Mouse (Mus musculus) neural tube, embryonic 14.5 days (tissue): ENCODE measurements around the gene Gm38392. TPM values are rescaled to one million over a fixed set of nuclear protein-coding genes. Genes with fewer than 3 reads are reported as not detected.

ENCODE experiments used
- ATAC-seq: fragments of 200-750 bp; cut with Nextera tagmentation; 2 replicates; pipeline ENCODE4 v1.8.0; 2017; ENCODE audit warnings: low read depth, mild to moderate bottlenecking, moderate TSS enrichment, moderate library complexity
- H3K27ac ChIP-seq: fragments of 300-500 bp; sonication (generic); 2 replicates; pipeline ENCODE4 v1.5.1; 2014; ENCODE audit warnings: low read depth, mild to moderate bottlenecking, control low read depth, low read length, moderate library complexity, mixed read lengths
- H3K27me3 ChIP-seq: fragments of 300-500 bp; sonication (generic); 2 replicates; pipeline ENCODE4 v1.6.1; 2014; ENCODE audit warnings: low read length; ENCODE audit not compliant: control insufficient read depth, insufficient read depth
- H3K36me3 ChIP-seq: fragments of 300-500 bp; sonication (generic); 2 replicates; pipeline ENCODE4 v1.6.1; 2014; ENCODE audit warnings: low read length, mixed read lengths; ENCODE audit not compliant: control insufficient read depth, insufficient read depth
- H3K4me1 ChIP-seq: fragments of 300-500 bp; sonication (generic); 2 replicates; pipeline ENCODE4 v1.6.1; 2014; ENCODE audit warnings: low read length; ENCODE audit not compliant: control insufficient read depth, insufficient read depth
- H3K4me2 ChIP-seq: fragments of 300-500 bp; sonication (generic); 2 replicates; pipeline ENCODE4 v1.6.1; 2014; ENCODE audit warnings: mild to moderate bottlenecking, low read depth, low read length, control low read depth
- H3K4me3 ChIP-seq: fragments of 300-500 bp; sonication (generic); 2 replicates; pipeline ENCODE4 v1.5.1; 2014; ENCODE audit warnings: low read depth, low read length, control low read depth, mixed read lengths
- H3K9ac ChIP-seq: fragments of 300-500 bp; sonication (generic); replicated peaks from 2 replicates; pipeline ENCODE4 v1.6.1; 2014; ENCODE audit warnings: low read depth, mild to moderate bottlenecking, control low read depth, low read length, mixed read lengths
- H3K9me3 ChIP-seq: fragments of 300-500 bp; sonication (generic); 2 replicates; pipeline ENCODE4 v1.6.1; 2016; ENCODE audit warnings: low read length; ENCODE audit not compliant: control insufficient read depth
- WGBS: fragments of 180-500 bp; shearing (Covaris S2); extraction: QIAGEN DNeasy Blood & Tissue Kit; methylation state at CpG from one replicate; pipeline ENCODE4 v1.1.7; 2014; 5-methylcytosine and 5-hydroxymethylcytosine counted together
- microRNA-seq: library from miRNA; unstranded; fragments of <30 nt; microRNA quantifications from one replicate; pipeline ENCODE4, GENCODE M21; 2016
- polyA plus RNA-seq: library from polyadenylated mRNA; unstranded; fragments of >200 nt; fragmentation: Nextera tagmentation; extraction: Ambion mirVana; gene quantifications from 2 replicates; pipeline ENCODE4 v1.2.1, GENCODE M21; 2014

Gene Gm38392
- polyA plus RNA-seq, 1 experiment from 2014 or later: 0.72 TPM

DNA sequence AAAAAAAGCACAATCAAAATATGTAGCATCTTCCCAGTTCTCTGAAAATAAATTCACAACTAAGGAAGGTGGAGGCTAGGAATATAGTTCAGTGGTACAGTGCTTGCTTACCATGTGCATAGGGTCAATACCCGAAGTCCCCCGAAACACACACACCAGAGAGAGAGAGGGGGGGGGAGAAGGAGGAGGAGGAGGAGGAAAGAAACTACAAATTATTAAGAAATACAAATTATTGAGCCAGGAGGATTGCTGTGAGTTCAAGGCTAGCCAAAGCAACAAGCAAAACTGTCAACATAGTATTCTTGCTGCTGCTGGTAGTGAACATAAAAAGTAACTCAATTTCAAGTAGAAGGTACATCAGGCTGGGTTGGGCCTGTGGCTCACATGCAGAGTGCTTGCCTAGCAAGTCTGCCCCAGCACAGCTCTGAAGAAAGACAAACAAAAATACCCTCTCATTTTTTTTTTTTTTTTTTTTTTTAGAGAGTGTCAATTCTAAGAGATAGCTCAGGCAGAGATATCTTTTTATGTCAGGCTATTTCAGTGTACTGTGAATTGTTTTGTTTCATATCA, 87.4 kb downstream of the Gm38392 start:
- H3K9me3 ChIP-seq: no peaks in the 10 kb centered on the region

DNA sequence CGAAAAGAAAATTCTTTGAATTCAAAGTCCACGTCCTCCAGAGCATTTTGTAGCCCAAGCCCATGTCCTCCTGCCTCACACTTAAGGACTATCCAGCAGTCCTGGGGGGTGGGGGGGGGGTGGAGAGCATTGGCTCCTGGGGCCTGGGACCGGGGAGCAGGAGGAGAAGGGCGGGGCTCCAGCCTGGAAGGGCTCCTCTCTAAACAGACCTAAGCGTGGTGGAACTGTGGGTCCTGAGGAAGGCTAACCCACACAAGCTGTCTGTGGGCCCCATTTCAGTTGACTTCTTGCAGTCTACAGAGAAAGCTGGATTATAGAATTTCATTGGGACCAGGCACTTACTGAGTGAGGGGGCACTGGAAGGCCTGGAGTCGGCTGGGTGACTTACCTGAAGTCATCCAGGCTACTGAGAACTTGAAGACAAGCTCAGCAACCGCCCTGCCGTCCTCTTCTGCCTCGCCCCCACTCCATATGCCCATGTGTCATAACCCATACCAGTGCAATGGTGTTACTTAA, 88.4 kb downstream of the Gm38392 start:
- ATAC-seq: no peak; the same call in 1 of the 2 replicates
- no peaks in the 10 kb centered on the region for H3K36me3 ChIP-seq
- H3K4me2 ChIP-seq: peak overlapping the region; percentile 39; the same call in 1 of the 2 replicates
- H3K4me3 ChIP-seq: no peak overlapping the region
- H3K9ac ChIP-seq: no peak overlapping the region
- H3K27ac ChIP-seq: peak overlapping the region; percentile 53
- no peaks in the 10 kb centered on the region for H3K27me3 ChIP-seq
- no peaks in the 10 kb centered on the region for H3K9me3 ChIP-seq
- H3K4me1 ChIP-seq: peaks cover 26% of the 10 kb centered on the region
- 12% methylated on average over 9 of the region's 9 CpGs for WGBS

More for the DNA sequence above, 87.4 kb downstream of the Gm38392 start:
- peak overlapping the region; percentile 99 for H3K27ac ChIP-seq
- H3K27me3 ChIP-seq: no peaks in the 10 kb centered on the region
- peak overlapping the region; percentile 93 for H3K9ac ChIP-seq
- WGBS: 34% methylated on average over 2 of the region's 2 CpGs
- H3K4me3 ChIP-seq: peak overlapping the region; percentile 46
- peak overlapping the region; percentile 93 for H3K4me2 ChIP-seq
- peaks cover 37% of the 10 kb centered on the region for H3K4me1 ChIP-seq
- H3K36me3 ChIP-seq: no peaks in the 10 kb centered on the region
- ATAC-seq: no peak

DNA sequence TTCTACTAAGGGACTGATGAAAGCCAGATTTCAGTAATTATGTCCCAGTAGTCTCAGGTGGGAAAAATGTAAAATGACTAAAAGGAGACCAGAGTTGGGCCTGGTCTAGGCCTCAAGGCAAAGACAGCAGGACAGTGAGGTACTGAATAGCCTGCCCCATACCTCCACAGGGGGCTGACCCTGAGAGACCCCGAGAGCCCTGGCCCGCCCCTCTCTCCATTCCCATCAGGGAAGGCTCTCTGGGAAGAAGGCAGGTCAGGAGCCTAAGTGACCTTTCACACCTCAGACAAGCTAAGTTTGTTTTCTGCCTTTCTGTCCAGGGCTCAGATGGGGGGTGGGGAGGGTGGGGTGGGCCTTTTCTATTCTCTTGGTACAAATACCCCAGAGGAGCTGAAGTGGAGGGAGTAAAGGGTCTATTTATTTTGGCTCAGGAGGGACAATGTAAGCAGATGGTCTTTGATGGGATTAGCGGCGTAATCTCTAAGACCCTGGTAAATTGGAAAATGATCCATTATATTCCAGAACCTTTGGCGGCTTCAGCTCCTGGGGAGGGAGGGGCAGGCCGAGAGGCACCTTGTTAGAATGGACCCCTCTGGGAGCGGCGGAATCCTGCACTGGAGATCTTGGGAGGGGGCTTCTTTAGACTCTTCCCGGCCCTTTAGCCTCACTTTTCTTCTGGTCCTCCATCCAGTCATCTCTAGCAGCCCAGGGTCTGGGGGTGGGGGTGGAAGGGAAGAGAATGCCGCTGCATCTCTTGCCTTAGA, 89.1 kb downstream of the Gm38392 start:
- no peaks in the 10 kb centered on the region for H3K9me3 ChIP-seq
- peak overlapping the region; percentile 39; the same call in 1 of the 2 replicates for H3K4me2 ChIP-seq
- WGBS: 7% methylated on average over 9 of the region's 10 CpGs
- H3K9ac ChIP-seq: no peak overlapping the region
- H3K27ac ChIP-seq: peak overlapping the region; percentile 53
- peaks cover 23% of the 10 kb centered on the region for H3K4me1 ChIP-seq
- no peak overlapping the region for H3K4me3 ChIP-seq
- no peaks in the 10 kb centered on the region for H3K27me3 ChIP-seq
- H3K36me3 ChIP-seq: no peaks in the 10 kb centered on the region
- no peak for ATAC-seq

Small RNAs within 50 kb of the gene (microRNA-seq; reads per million reads assigned to microRNA genes)
- gene Gm25641: not detected
- 24.2 reads per million, percentile 26 among the genes with 10 or more reads in this experiment for gene Mir3093
- not detected for gene Mir9-1

Other genes with a start within 250 kb of the Gm38392 start
- 31.2 and 36.5 TPM in 2 replicates for gene Gpatch4, start 244.1 kb downstream of the Gm38392 start, polyA plus RNA-seq
- gene Naxe, start 228.7 kb downstream of the Gm38392 start, polyA plus RNA-seq: 157 and 167 TPM in 2 replicates
- gene Ttc24, start 208.9 kb downstream of the Gm38392 start, polyA plus RNA-seq: not detected in 2 replicates
- 1.2 and 2.5 TPM in 2 replicates for gene Iqgap3, start 205.2 kb downstream of the Gm38392 start, polyA plus RNA-seq
- 19.6 and 20.4 TPM in 2 replicates for gene Mef2d, start 144.8 kb downstream of the Gm38392 start, polyA plus RNA-seq
- 0.51 and 0.85 TPM in 2 replicates for gene Rhbg, start 32.5 kb downstream of the Gm38392 start, polyA plus RNA-seq
- gene Tsacc, start 9.8 kb upstream of the Gm38392 start, polyA plus RNA-seq: 8.1 and 9.0 TPM in 2 replicates
- gene Cct3, start 9.9 kb upstream of the Gm38392 start, polyA plus RNA-seq: 427 and 462 TPM in 2 replicates
- gene Glmp, start 37.8 kb upstream of the Gm38392 start, polyA plus RNA-seq: 65.0 and 76.4 TPM in 2 replicates
- 0.90 and 0.99 TPM in 2 replicates for gene Tmem79, start 48.9 kb upstream of the Gm38392 start, polyA plus RNA-seq
- gene Smg5, start 49.0 kb upstream of the Gm38392 start, polyA plus RNA-seq: 47.6 and 49.0 TPM in 2 replicates
- gene Paqr6, start 77.4 kb upstream of the Gm38392 start, polyA plus RNA-seq: 0.35 and 1.6 TPM in 2 replicates
- gene Bglap3, start 85.5 kb upstream of the Gm38392 start, polyA plus RNA-seq: 0.28 TPM in 1 of 2 replicates, not detected in the other
- gene Bglap2, start 91.5 kb upstream of the Gm38392 start, polyA plus RNA-seq: not detected in 2 replicates
- gene Bglap, start 97.3 kb upstream of the Gm38392 start, polyA plus RNA-seq: not detected in 2 replicates
- 19.3 and 22.2 TPM in 2 replicates for gene Pmf1, start 123.1 kb upstream of the Gm38392 start, polyA plus RNA-seq
- gene Slc25a44, start 137.9 kb upstream of the Gm38392 start, polyA plus RNA-seq: 40.8 and 42.5 TPM in 2 replicates
- 20.8 and 21.5 TPM in 2 replicates for gene Sema4a, start 174.0 kb upstream of the Gm38392 start, polyA plus RNA-seq
- gene Lmna, start 222.7 kb upstream of the Gm38392 start, polyA plus RNA-seq: 41.0 and 41.4 TPM in 2 replicates
- 34.0 and 35.3 TPM in 2 replicates for gene Mex3a, start 245.2 kb upstream of the Gm38392 start, polyA plus RNA-seq